Mouse (Mus musculus) intestine, postnatal 0 days (tissue): Measurements from ENCODE around the gene Nrxn1. TPM values are rescaled to one million over a fixed set of nuclear protein-coding genes. Genes with fewer than 3 reads are reported as not detected.

Experiments
- ATAC-seq: fragments of 200-750 bp; cut with Nextera tagmentation; 2 replicates; pipeline ENCODE4 v1.8.0; 2017; ENCODE audit warnings: mild to moderate bottlenecking, moderate TSS enrichment, moderate library complexity
- H3K27ac ChIP-seq: fragments of 300-500 bp; sonication (generic); 2 replicates; pipeline ENCODE4 v1.5.1; 2014; ENCODE audit warnings: mild to moderate bottlenecking, low read depth, low read length, moderate library complexity
- H3K27me3 ChIP-seq: fragments of 300-500 bp; sonication (generic); replicated peaks from 2 replicates; pipeline ENCODE4 v1.6.1; 2014; ENCODE audit warnings: low read length, mixed read lengths; ENCODE audit not compliant: control insufficient read depth, insufficient read depth
- H3K36me3 ChIP-seq: fragments of 300-500 bp; sonication (generic); 2 replicates; pipeline ENCODE4 v1.6.1; 2014; ENCODE audit warnings: mild to moderate bottlenecking, moderate library complexity; ENCODE audit not compliant: control insufficient read depth, insufficient read depth
- H3K4me1 ChIP-seq: fragments of 300-500 bp; sonication (generic); replicated peaks from 2 replicates; pipeline ENCODE4 v1.6.1; 2014; ENCODE audit warnings: antibody characterized with exemption, low read length, mixed read lengths; ENCODE audit not compliant: control insufficient read depth, insufficient read depth
- H3K4me2 ChIP-seq: fragments of 300-500 bp; sonication (generic); replicated peaks from 2 replicates; pipeline ENCODE4 v1.6.1; 2014; ENCODE audit warnings: low read depth, mild to moderate bottlenecking, moderate library complexity
- H3K4me3 ChIP-seq: fragments of 300-500 bp; sonication (generic); 2 replicates; pipeline ENCODE4 v1.5.1; 2014; ENCODE audit warnings: low read depth, low read length
- H3K9ac ChIP-seq: fragments of 300-500 bp; sonication (generic); 2 replicates; pipeline ENCODE4 v1.6.1; 2014; ENCODE audit warnings: mild to moderate bottlenecking, low read depth, low read length
- H3K9me3 ChIP-seq: fragments of 300-500 bp; sonication (generic); 2 replicates; pipeline ENCODE4 v1.6.1; 2016; ENCODE audit warnings: mixed run types; ENCODE audit not compliant: control insufficient read depth
- CTCF ChIP-seq: sonication (generic); IDR thresholded peaks from 2 replicates; pipeline ENCODE4 v1.5.1; 2016; ENCODE audit warnings: low read depth, mild to moderate bottlenecking, control low read depth, antibody characterized with exemption, moderate library complexity
- WGBS: fragments of 180-500 bp; shearing (Covaris S2); extraction: QIAGEN DNeasy Blood & Tissue Kit; methylation state at CpG from one replicate; pipeline ENCODE4 v1.1.7; 2014; 5-methylcytosine and 5-hydroxymethylcytosine counted together
- polyA plus RNA-seq: library from polyadenylated mRNA; unstranded; fragments of >200 nt; fragmentation: Nextera tagmentation; extraction: Ambion mirVana; gene quantifications from 2 replicates; pipeline ENCODE4 v1.2.1, GENCODE M21; 2015

Nrxn1 gene
- polyA plus RNA-seq, 1 experiment from 2014 or later = 0.99 TPM

DNA sequence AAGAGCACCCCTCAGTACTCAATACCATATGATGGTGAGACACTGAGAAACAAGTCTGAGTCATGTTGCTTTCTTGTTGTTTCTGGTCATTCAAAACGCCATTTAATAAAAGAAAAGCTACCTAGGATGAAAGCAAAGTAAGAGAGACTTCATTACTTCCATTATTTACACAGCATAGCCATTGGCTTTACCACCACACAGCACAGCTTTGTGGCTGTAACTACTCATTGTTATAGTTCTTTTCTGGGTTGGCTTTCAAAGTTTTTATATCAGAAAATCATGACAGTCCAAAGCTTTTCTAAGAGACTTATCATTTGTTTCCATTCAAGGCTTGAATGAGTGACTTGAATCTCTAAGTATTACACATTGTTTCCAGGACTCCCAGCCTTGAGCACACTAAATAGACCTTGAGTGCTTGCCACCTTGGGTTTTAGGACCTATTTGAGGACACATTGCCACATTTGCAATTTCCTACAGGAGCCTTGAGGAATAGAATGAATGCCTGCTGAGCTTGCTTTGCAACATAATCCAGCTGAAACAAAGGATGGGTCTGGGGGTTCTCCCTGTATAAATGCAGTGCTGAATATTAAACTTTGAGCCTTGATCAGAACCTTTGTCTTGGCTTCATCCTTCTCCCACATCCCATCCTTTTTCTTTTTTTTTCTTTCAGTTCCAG is 468.1 kb downstream of the Nrxn1 start:
- 33% methylated on average over 1 of the region's 1 CpGs for WGBS
- ATAC-seq = no peak
- no peak for TF ChIP-seq CTCF

DNA sequence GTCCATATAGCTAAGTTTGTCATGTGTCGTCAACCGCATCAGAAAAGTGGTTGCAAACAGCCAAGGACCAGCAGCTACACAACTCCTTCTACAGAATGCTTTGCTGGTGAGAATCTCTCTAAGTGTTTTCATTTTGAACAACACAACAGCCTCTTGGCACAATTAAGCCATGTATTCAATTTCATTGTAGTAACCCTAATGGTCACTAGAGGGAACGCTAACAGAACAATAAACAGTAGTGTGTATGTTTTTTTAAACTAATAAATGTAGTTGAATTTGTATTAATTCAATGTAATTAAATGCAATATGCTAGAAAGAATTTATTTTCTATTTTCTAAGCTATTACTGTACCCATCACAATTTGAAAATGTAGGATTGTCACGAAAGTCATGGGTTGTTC is 471.0 kb downstream of the Nrxn1 start:
- H3K4me2 ChIP-seq = no peak overlapping the region
- no peak overlapping the region for H3K9ac ChIP-seq
- TF ChIP-seq CTCF = peak; percentile 23; the same call in 1 of the 2 replicates
- H3K36me3 ChIP-seq = no peaks in the 10 kb centered on the region
- 87% methylated on average over 4 of the region's 4 CpGs for WGBS
- no peaks in the 10 kb centered on the region for H3K27me3 ChIP-seq
- no peaks in the 10 kb centered on the region for H3K4me1 ChIP-seq
- no peak overlapping the region for H3K4me3 ChIP-seq
- H3K9me3 ChIP-seq = no peaks in the 10 kb centered on the region
- no peak for ATAC-seq
- no peak overlapping the region for H3K27ac ChIP-seq

More for the DNA sequence above, 468.1 kb downstream of the Nrxn1 start:
- Histone ChIP-seq H3K9me3 (no peaks in the 10 kb centered on the region), H3K9ac (no peak overlapping the region), H3K4me1 (no peaks in the 10 kb centered on the region), H3K27ac (no peak overlapping the region), H3K4me3 (no peak overlapping the region), H3K4me2 (no peak overlapping the region), H3K27me3 (no peaks in the 10 kb centered on the region), H3K36me3 (no peaks in the 10 kb centered on the region)

DNA sequence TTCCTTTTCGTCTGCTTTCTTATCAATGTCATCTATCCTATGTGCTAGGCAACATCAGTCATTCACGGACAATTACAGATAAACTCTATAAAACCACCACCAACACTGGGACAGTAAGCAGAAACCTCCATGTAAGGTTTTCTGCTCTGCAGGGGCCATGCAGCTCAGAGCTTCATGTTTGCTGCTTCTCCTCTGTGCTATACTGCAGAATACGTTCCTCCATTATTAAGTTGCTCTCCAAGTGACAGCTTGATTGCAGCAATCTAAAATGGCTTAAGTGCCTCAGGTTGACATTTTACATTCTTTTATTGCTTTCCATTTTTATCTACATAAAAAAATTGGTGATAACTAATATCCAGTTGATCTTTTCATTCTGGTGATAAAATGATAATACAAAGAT is 477.9 kb downstream of the Nrxn1 start:
- H3K27ac ChIP-seq = no peak overlapping the region
- H3K4me2 ChIP-seq = no peak overlapping the region
- ATAC-seq = no peak
- no peaks in the 10 kb centered on the region for H3K9me3 ChIP-seq
- no peaks in the 10 kb centered on the region for H3K27me3 ChIP-seq
- H3K4me3 ChIP-seq = no peak overlapping the region
- no peaks in the 10 kb centered on the region for H3K4me1 ChIP-seq
- H3K36me3 ChIP-seq = no peaks in the 10 kb centered on the region
- 58% methylated on average over 3 of the region's 3 CpGs for WGBS
- no peak for TF ChIP-seq CTCF
- no peak overlapping the region for H3K9ac ChIP-seq

DNA sequence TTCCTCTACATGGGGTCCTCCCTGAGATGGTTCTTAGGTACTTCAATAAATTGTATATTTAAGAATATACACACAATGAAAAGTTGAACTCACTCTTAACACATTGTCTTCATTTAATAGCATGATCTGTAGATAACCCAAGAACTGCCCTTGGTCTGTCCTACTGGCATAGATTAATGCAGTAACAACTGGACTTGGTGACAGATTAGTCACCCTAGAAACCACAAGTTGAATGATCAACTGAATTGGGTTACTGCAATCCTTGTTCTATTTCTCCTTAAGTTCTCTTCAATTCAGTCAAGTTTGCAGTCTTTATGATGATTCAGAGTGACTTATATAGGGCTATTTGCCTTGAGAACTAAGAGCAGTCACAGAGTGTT is 485.5 kb downstream of the Nrxn1 start:
- TF ChIP-seq CTCF = no peak
- no peaks in the 10 kb centered on the region for H3K9me3 ChIP-seq
- H3K9ac ChIP-seq = no peak overlapping the region
- no peaks in the 10 kb centered on the region for H3K27me3 ChIP-seq
- no peak for ATAC-seq
- no peak overlapping the region for H3K4me2 ChIP-seq
- H3K27ac ChIP-seq = no peak overlapping the region
- H3K36me3 ChIP-seq = no peaks in the 10 kb centered on the region
- H3K4me1 ChIP-seq = no peaks in the 10 kb centered on the region
- no peak overlapping the region for H3K4me3 ChIP-seq

DNA sequence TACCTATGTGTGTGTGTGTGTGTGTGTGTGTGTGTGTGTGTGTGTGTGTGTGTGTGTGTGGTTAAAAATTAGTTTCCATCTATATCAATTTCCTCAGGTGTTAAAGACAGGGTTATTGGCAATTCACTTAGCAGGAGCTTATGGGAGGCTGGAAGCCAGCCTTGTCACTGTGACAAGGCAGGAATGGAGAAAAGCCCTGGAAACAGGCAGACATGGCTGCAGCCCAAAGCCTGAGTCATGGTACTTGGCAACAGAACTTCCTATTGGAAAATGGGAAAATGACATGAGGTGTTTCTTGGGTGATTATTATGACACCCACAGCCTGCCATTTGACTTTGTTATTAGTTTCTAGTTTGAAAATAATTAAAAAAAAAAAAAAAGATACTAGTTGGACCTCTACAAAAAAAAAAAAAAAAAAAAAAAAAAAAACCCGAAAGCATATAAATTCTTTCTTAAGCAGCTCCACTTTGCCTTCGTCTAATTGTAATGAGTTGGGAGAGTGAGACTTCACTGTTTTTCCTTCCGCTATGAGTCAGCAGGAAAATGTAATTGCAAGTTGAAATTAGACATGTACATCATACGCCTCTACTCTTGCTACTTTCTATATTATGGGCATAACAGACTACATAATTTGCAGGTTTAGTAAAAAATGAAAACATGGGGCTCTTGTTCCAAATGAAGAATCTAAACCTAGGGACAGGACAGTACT is 486.0 kb downstream of the Nrxn1 start:
- no peak for TF ChIP-seq CTCF
- H3K27me3 ChIP-seq = no peaks in the 10 kb centered on the region
- no peak for ATAC-seq

DNA sequence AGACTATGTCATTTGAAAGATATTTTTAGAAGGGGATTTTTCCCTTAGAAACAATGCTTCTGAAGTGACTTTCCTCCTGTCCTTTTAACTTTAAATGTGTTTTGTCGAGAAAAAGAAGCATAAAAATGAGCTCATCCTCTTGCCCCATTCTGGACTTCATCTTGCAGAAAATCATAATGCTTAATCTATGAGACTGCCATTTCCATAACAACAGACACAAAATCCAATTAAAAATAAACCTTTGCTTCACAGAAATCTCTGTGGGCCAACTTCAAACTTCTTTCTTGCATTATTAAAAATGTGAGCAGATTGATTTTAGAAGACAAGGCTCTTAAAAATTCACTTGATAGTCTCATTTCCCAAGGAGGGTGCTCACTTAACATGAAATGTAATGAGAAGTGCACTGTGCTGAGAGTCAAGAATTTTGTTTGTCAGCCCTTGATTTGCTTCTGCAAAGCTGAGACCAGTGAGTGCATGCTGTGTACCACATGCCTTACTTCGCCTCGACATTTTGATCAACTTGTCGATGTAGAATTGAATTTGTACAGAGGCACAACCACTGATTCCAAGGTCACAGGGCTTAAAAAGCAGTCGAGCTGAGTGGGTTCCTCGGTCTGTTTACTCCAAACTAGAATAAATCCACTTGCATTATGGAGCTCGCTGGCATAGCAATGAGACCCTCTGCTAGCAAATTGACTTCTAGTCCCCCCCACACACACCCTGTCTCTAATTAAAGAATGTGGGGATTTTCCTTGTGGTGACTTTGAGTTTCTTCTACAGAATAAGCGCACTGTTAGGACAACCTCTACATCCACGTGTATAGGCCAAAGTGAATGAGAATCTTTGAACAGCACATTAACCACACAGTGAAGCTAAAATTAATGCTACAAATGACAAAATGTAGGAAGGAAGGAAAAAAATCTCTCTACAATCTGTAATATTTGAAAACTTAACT is 493.0 kb downstream of the Nrxn1 start:
- H3K27ac ChIP-seq = no peak overlapping the region
- no peak for TF ChIP-seq CTCF
- no peaks in the 10 kb centered on the region for H3K36me3 ChIP-seq
- H3K4me3 ChIP-seq = no peak overlapping the region
- no peak overlapping the region for H3K9ac ChIP-seq
- no peaks in the 10 kb centered on the region for H3K4me1 ChIP-seq
- H3K27me3 ChIP-seq = no peaks in the 10 kb centered on the region
- ATAC-seq = no peak
- H3K4me2 ChIP-seq = no peak overlapping the region
- 76% methylated on average over 9 of the region's 9 CpGs for WGBS
- 0 out of 2 replicates have a peak, but pooled peaks cover 2% of the 10 kb centered on the region for H3K9me3 ChIP-seq

More for the DNA sequence above, 486.0 kb downstream of the Nrxn1 start:
- Histone ChIP-seq H3K36me3 (no peaks in the 10 kb centered on the region), H3K4me1 (no peaks in the 10 kb centered on the region), H3K27ac (no peak overlapping the region), H3K9me3 (no peaks in the 10 kb centered on the region), H3K4me2 (no peak overlapping the region), H3K4me3 (no peak overlapping the region), H3K9ac (no peak overlapping the region)
- 82% methylated on average over 4 of the region's 4 CpGs for WGBS
